Mouse (Mus musculus) adrenal gland, postnatal 25 days (tissue): ENCODE data around the gene Tsc22d1. TPM values are rescaled to one million over a fixed set of nuclear protein-coding genes. Genes with fewer than 3 reads are reported as not detected.

ENCODE experiments used
- DNase-seq: peaks from one replicate; pipeline ENCODE4 v3.0.0; 2021; ENCODE audit warnings: mixed read lengths
- total RNA-seq: library from RNA; stranded (reverse); gene quantifications from 2 replicates; pipeline ENCODE4 v1.2.3, GENCODE M21; 2021

The Tsc22d1 gene
- total RNA-seq, 1 experiment from 2014 or later: 1,277 TPM

GRCm38 (mm10) chr14:76487609-76488008 lies 72.8 kb downstream of the Tsc22d1 start:
- no peak for DNase-seq

GRCm38 (mm10) chr14:76488101-76489044 lies 73.6 kb downstream of the Tsc22d1 start:
- no peak for DNase-seq

GRCm38 (mm10) chr14:76489128-76489527 lies 74.4 kb downstream of the Tsc22d1 start:
- DNase-seq: no peak

- no peak for DNase-seq
Observed at GRCm38 (mm10) chr14:76495022-76495421, 80.3 kb downstream of the Tsc22d1 start.

- no peak for DNase-seq
Observed at GRCm38 (mm10) chr14:76497187-76497586, 82.4 kb downstream of the Tsc22d1 start.

GRCm38 (mm10) chr14:76498210-76498609 lies 83.4 kb downstream of the Tsc22d1 start:
- DNase-seq: no peak

- no peak for DNase-seq
Observed at GRCm38 (mm10) chr14:76499492-76499891, 84.7 kb downstream of the Tsc22d1 start.

- no peak for DNase-seq
Observed at GRCm38 (mm10) chr14:76500036-76500435, 85.3 kb downstream of the Tsc22d1 start.

GRCm38 (mm10) chr14:76503231-76503851 lies 88.6 kb downstream of the Tsc22d1 start:
- no peak for DNase-seq

GRCm38 (mm10) chr14:76504121-76504737 lies 89.5 kb downstream of the Tsc22d1 start:
- DNase-seq: peak; percentile 97

- no peak for DNase-seq
Observed at GRCm38 (mm10) chr14:76505101-76505438, 90.3 kb downstream of the Tsc22d1 start.

GRCm38 (mm10) chr14:76505439-76506220 lies 90.9 kb downstream of the Tsc22d1 start:
- DNase-seq: peak; percentile 89

- peak; percentile 42 for DNase-seq
Observed at GRCm38 (mm10) chr14:76506425-76507205, 91.9 kb downstream of the Tsc22d1 start.

- DNase-seq: no peak
Observed at GRCm38 (mm10) chr14:76507357-76507756, 92.6 kb downstream of the Tsc22d1 start.

GRCm38 (mm10) chr14:76507804-76508500 lies 93.2 kb downstream of the Tsc22d1 start:
- DNase-seq: peak; percentile 41

GRCm38 (mm10) chr14:76508701-76509100 lies 93.9 kb downstream of the Tsc22d1 start:
- peak; percentile 48 for DNase-seq

- DNase-seq: no peak
Observed at GRCm38 (mm10) chr14:76511971-76512370, 97.2 kb downstream of the Tsc22d1 start.

- no peak for DNase-seq
Observed at GRCm38 (mm10) chr14:76513395-76514049, 98.8 kb downstream of the Tsc22d1 start.

GRCm38 (mm10) chr14:76514050-76514585 lies 99.4 kb downstream of the Tsc22d1 start:
- no peak for DNase-seq

GRCm38 (mm10) chr14:76515620-76516019 lies 100.9 kb downstream of the Tsc22d1 start:
- DNase-seq: no peak
